Comparison of ENCODE assay signal across 8 mouse cellular contexts in genomic region chr6:71927911-71928310, GRCm38 (mm10). TPM values are rescaled to one million over a fixed set of nuclear protein-coding genes. Genes with fewer than 3 reads are reported as not detected.
DNase-seq lines count a peak whose midpoint lies in the region; ATAC-seq lines count a peak whose summit lies in the region.

No protein-coding gene starts in this region.

- H3K36me3 ChIP-seq in intestine, embryonic 14.5 days (ENCODE audit: control insufficient read depth, insufficient read depth, low read length) = peaks cover 93% of the 10 kb centered on the region
- H3K36me3 ChIP-seq in intestine, embryonic 15.5 days = peaks cover 41% of the 10 kb centered on the region
- peaks cover 5% of the 10 kb centered on the region for H3K36me3 ChIP-seq in splenic B cell, adult 2 months (ENCODE audit: control insufficient read depth, insufficient read depth, low read length, poor library complexity, severe bottlenecking)

- DNase-seq in intestine, embryonic 14.5 days (ENCODE audit: low spot score) = peak; percentile 65
- DNase-seq in ES-CJ7 (ENCODE audit: low read depth, low spot score) = peak; percentile 53
- DNase-seq in cerebellum, adult 9-10 months = peak; percentile 81
- peak; percentile 55 for DNase-seq in gastrocnemius, postnatal 14 days
- DNase-seq in layer of hippocampus, postnatal 10 days (ENCODE audit: low spot score in 2 of 2) = peak; percentile 72 to 78
- peak; percentile 48 for DNase-seq in mesoderm, embryonic 11.5 days (ENCODE audit: low read depth, low spot score)
- peak; percentile 61 for DNase-seq in splenic B cell, adult 2 months (ENCODE audit: low read depth, low spot score)

- no peak overlapping the region for H3K4me3 ChIP-seq in intestine, embryonic 14.5 days (ENCODE audit: low read depth, low read length)
- H3K4me3 ChIP-seq in intestine, embryonic 15.5 days (replicated peaks) = no peak overlapping the region

- H3K4me1 ChIP-seq in intestine, embryonic 14.5 days (replicated peaks; ENCODE audit: control insufficient read depth, insufficient read depth, low read length) = no peaks in the 10 kb centered on the region
- H3K4me1 ChIP-seq in intestine, embryonic 15.5 days (replicated peaks) = no peaks in the 10 kb centered on the region

- H3K9me3 ChIP-seq in intestine, embryonic 14.5 days (ENCODE audit: control insufficient read depth, low read length) = no peaks in the 10 kb centered on the region
- no peaks in the 10 kb centered on the region for H3K9me3 ChIP-seq in intestine, embryonic 15.5 days

- no peaks in the 10 kb centered on the region for H3K27me3 ChIP-seq in intestine, embryonic 14.5 days (replicated peaks; ENCODE audit: control insufficient read depth, insufficient read depth, low read length)
- no peaks in the 10 kb centered on the region for H3K27me3 ChIP-seq in intestine, embryonic 15.5 days (replicated peaks)
- H3K27me3 ChIP-seq in splenic B cell, adult 2 months (ENCODE audit: control insufficient read depth, insufficient read depth, low read length, poor library complexity, severe bottlenecking) = no peaks in the 10 kb centered on the region

- H3K27ac ChIP-seq in intestine, embryonic 14.5 days (ENCODE audit: low read depth) = no peak overlapping the region
- no peak overlapping the region for H3K27ac ChIP-seq in intestine, embryonic 15.5 days

- no peak overlapping the region for H3K4me2 ChIP-seq in intestine, embryonic 14.5 days (ENCODE audit: low read length)
- no peak overlapping the region for H3K4me2 ChIP-seq in intestine, embryonic 15.5 days (replicated peaks)

- intact Hi-C loops in gastrocnemius, postnatal 14 days (cut with DNase I; ENCODE audit: low total_unique reads) = no loop called here

- 0 out of 2 replicates have a peak, but pooled peaks have one; percentile 50 for ATAC-seq in intestine, embryonic 14.5 days (replicated peaks; ENCODE audit: low FRiP score, low TSS enrichment, low read depth)
- no peak for ATAC-seq in intestine, embryonic 15.5 days

- H3K9ac ChIP-seq in intestine, embryonic 14.5 days (ENCODE audit: low read length) = no peak overlapping the region
- H3K9ac ChIP-seq in intestine, embryonic 15.5 days = no peak overlapping the region

RNA-seq across cellular contexts. Expression of gene Polr1a, which starts 19.1 kb away (rescaled TPM):
- 32.9 and 35.2 TPM in 2 replicates for polyA plus RNA-seq in intestine, embryonic 14.5 days (2014; fragmentation: Nextera tagmentation; extraction: Ambion mirVana)
- 30.2 and 30.8 TPM in 2 replicates for polyA plus RNA-seq in intestine, embryonic 15.5 days (2015; fragmentation: Nextera tagmentation; extraction: Ambion mirVana)
- total RNA-seq in gastrocnemius, postnatal 14 days (2021) = 10 to 100 TPM; 31.3 to 35.4 TPM
- total RNA-seq in layer of hippocampus, postnatal 10 days (2021) = 10 to 100 TPM; 35.2 to 36.2 TPM

RNA-seq across cellular contexts. Expression of gene Ptcd3, which starts 19.4 kb away (rescaled TPM):
- 116 and 121 TPM in 2 replicates for polyA plus RNA-seq in intestine, embryonic 14.5 days (2014; fragmentation: Nextera tagmentation; extraction: Ambion mirVana)
- polyA plus RNA-seq in intestine, embryonic 15.5 days (2015; fragmentation: Nextera tagmentation; extraction: Ambion mirVana) = 104 TPM in 2 replicates
- total RNA-seq in gastrocnemius, postnatal 14 days (2021) = 10 to 100 TPM; 70.4 to 78.1 TPM
- 10 to 100 TPM; 68.8 to 73.8 TPM for total RNA-seq in layer of hippocampus, postnatal 10 days (2021)
